Mouse (Mus musculus) bone marrow macrophage, adult 2 months (primary cell): ENCODE results near the gene Psat1. TPM values are rescaled to one million over a fixed set of nuclear protein-coding genes. Genes with fewer than 3 reads are reported as not detected.

Experiments
- H3K27ac ChIP-seq: 2 replicates; pipeline ENCODE4 v1.5.1; 2012; ENCODE audit warnings: low read depth, low read length; ENCODE audit not compliant: insufficient read depth
- H3K4me1 ChIP-seq: 2 replicates; pipeline ENCODE4 v1.6.1; 2012; ENCODE audit warnings: low read length; ENCODE audit not compliant: control insufficient read depth, insufficient read depth
- H3K4me3 ChIP-seq: 2 replicates; pipeline ENCODE4 v1.5.1; 2012; ENCODE audit warnings: mild to moderate bottlenecking, low read length, moderate library complexity; ENCODE audit not compliant: insufficient read depth
- CTCF ChIP-seq: IDR thresholded peaks from 2 replicates; pipeline ENCODE4 v1.5.1; 2012; ENCODE audit warnings: low read depth, mild to moderate bottlenecking, low read length, moderate library complexity
- POLR2A ChIP-seq: IDR thresholded peaks from 2 replicates; pipeline ENCODE4 v1.6.1; 2012; ENCODE audit warnings: mild to moderate bottlenecking, low read depth, low read length, borderline replicate concordance
- polyA plus RNA-seq: library from polyadenylated mRNA; stranded (reverse); fragments of >200 nt; gene quantifications from 2 replicates; pipeline ENCODE4 v1.2.4, GENCODE M21; 2012; ENCODE audit not compliant: missing spikeins, insufficient read depth, insufficient read length

The Psat1 gene
- polyA plus RNA-seq, 1 experiment, result 10.1 TPM

GRCm38 (mm10) chr19:15866851-15867250, 80.3 kb downstream of the Psat1 start:
- no peak for TF ChIP-seq POLR2A
- TF ChIP-seq CTCF, result peak; percentile 41; the same call in 1 of the 2 replicates
- Histone ChIP-seq H3K4me1 (no peaks in the 10 kb centered on the region), H3K4me3 (no peak overlapping the region)

DNA sequence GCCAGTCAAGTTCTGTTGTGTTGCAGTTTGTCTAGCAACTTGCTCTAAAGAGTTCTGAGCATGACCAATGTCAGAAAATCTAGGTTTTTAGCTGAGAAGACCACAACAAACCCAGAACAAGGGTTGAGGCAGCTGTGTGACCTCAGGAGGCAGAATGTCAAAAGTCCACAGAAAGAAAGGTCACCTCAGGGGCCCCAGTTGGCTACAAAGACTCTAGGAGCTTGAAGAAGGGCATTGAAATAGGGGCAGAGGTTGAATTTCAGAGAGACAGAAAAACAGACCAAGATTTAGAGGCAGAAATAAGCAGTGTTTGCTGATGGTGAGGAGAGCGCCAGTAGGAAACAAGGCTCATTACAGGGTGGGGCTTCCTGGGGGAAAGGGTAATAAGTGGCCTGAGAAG, 81.0 kb downstream of the Psat1 start:
- H3K4me3 ChIP-seq, result no peak overlapping the region
- TF ChIP-seq CTCF, result no peak
- TF ChIP-seq POLR2A, result no peak
- H3K4me1 ChIP-seq, result no peaks in the 10 kb centered on the region
- H3K27ac ChIP-seq, result no peak overlapping the region

More at GRCm38 (mm10) chr19:15866851-15867250, 80.3 kb downstream of the Psat1 start:
- H3K27ac ChIP-seq, result no peak overlapping the region

DNA sequence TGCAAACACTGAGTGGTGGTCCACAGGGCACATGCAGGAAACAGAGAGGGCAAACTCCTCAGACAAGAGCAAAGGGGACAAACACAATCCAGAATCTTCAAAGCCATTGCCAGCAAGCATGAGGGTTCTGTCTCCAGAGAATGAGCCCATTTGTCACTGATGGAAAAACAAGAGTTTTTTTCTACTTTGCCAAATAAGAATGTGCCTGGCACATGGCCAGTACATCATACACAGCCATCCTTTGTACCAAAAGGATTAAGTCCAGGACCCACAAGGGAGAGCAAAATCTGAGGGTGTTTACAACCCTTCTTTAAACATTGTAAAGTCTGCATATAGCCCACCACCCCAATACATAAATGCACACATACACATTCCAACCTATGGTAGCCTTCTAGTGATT, 81.7 kb downstream of the Psat1 start:
- TF ChIP-seq CTCF (no peak), POLR2A (no peak)
- Histone ChIP-seq H3K4me3 (no peak overlapping the region), H3K4me1 (no peaks in the 10 kb centered on the region), H3K27ac (no peak overlapping the region)

- no peaks in the 10 kb centered on the region for H3K4me1 ChIP-seq
- H3K27ac ChIP-seq, result no peak overlapping the region
- H3K4me3 ChIP-seq, result no peak overlapping the region
- TF ChIP-seq POLR2A (no peak), CTCF (no peak)
Measured at GRCm38 (mm10) chr19:15864129-15864528, 83.0 kb downstream of the Psat1 start.

- Histone ChIP-seq H3K4me3 (no peak overlapping the region), H3K4me1 (no peaks in the 10 kb centered on the region), H3K27ac (no peak overlapping the region)
- TF ChIP-seq CTCF, result no peak
- TF ChIP-seq POLR2A, result no peak
Measured at GRCm38 (mm10) chr19:15855379-15855778, 91.8 kb downstream of the Psat1 start.

Other genes starting within 250 kb of the Psat1 start
- 9.2 and 11.2 TPM in 2 replicates for gene Cep78, start 37.7 kb upstream of the Psat1 start, polyA plus RNA-seq
- 86.9 and 96.5 TPM in 2 replicates for gene Gnaq, start 185.5 kb upstream of the Psat1 start, polyA plus RNA-seq